Mouse (Mus musculus) lung, adult 2 months (tissue): Measurements from ENCODE around the gene Gm36028.

ENCODE experiments used
- CTCF ChIP-seq: fragments of 200-500 bp; IDR thresholded peaks from 2 replicates; pipeline ENCODE4 v1.5.1; 2011; ENCODE audit warnings: mild to moderate bottlenecking, low read length, control low read depth; ENCODE audit not compliant: insufficient read depth
- POLR2A ChIP-seq: fragments of 200-500 bp; IDR thresholded peaks from 2 replicates; pipeline ENCODE4 v1.6.1; 2011; ENCODE audit warnings: low read depth, mild to moderate bottlenecking, control low read depth, low read length, borderline replicate concordance; ENCODE audit errors: extremely low read depth

- TF ChIP-seq CTCF, result no peak
- TF ChIP-seq POLR2A, result no peak
Measured at GRCm38 (mm10) chr16:37801097-37801496, 59.8 kb downstream of the Gm36028 start.
